Mouse (Mus musculus): ENCODE measurements around the gene Gm10181.

The Gm10181 gene

DNA sequence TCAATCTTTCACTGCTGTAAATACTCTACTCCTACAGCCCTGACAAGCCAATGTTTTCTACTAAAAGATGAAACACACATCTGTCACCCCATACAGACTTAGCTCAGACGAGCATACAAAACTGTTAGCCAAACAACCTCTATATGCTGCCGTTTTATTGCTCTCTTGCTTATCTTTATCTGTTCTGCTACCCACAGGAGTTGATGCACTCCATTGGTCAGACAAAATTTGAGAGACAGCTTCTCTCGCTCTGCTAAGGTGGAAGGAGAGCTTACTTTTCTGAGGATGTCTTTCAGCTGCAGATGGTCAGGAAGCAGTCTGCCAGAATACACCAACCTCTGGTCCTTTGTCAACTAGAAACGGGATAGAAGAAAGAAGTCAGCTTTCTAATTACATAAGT, 43.7 kb downstream of the Gm10181 start:
- POLR2A ChIA-PET, result interaction anchor here in 1 of 4 experiments (0.9 to 1.3 kb wide), 2 partner anchors 10 to 120 kb away, joined by 3 to 9 read pairs; no protein-coding TSS in a partner anchor
- CTCF ChIA-PET, result no interaction called here

DNA sequence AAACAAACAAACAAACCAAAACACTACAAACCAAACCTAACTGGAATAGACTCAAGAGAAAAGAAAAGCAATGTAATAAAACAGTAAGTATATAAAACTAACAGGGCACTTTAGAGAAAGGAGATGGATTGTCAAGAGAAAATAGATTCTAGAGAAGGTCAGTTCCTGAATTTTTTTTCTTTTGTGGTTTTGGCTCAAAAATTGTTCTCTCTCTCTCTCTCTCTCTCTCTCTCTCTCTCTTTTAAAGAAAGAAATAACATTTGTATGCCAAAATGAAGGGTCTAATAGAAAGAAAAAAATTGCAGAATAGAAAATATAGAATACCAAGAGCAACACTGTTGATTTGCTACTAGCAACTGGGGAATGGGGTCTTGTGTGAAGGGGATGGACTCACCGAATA, 49.7 kb downstream of the Gm10181 start:
- ChIA-PET POLR2A (interaction anchor here in 1 of 4 experiments (1.1 to 1.2 kb wide), 2 partner anchors 10 to 12 kb away, joined by 3 to 4 read pairs; no protein-coding TSS in a partner anchor), CTCF (no interaction called here)
